Mouse (Mus musculus) ES-Bruce4 (cell line): Measurements from ENCODE around the gene Vps52.

Experiments
- EP300 ChIP-seq: IDR thresholded peaks from 2 replicates; pipeline ENCODE4 v1.6.1; 2011; ENCODE audit warnings: low read depth, low read length; ENCODE audit not compliant: insufficient read depth
- POLR2A ChIP-seq: IDR thresholded peaks from one replicate; pipeline ENCODE4 v1.8.1; 2011; ENCODE audit warnings: low read length; ENCODE audit not compliant: insufficient read depth

GRCm38 (mm10) chr17:33980181-33981035, 24.8 kb downstream of the Vps52 start:
- TF ChIP-seq POLR2A (no peak), EP300 (0 out of 2 replicates have a peak, but pooled peaks have one; percentile 57)
